Mouse (Mus musculus) ES-CJ7 (cell line): ENCODE measurements around the gene Ramp2.

ENCODE experiments used
- DNase-seq: peaks from one replicate; pipeline ENCODE4 v3.0.0; 2011; ENCODE audit warnings: low read depth, low spot score

Ramp2 gene

GRCm38 (mm10) chr11:101269577-101270116 lies 23.8 kb downstream of the Ramp2 start:
- no peak for DNase-seq

DNA sequence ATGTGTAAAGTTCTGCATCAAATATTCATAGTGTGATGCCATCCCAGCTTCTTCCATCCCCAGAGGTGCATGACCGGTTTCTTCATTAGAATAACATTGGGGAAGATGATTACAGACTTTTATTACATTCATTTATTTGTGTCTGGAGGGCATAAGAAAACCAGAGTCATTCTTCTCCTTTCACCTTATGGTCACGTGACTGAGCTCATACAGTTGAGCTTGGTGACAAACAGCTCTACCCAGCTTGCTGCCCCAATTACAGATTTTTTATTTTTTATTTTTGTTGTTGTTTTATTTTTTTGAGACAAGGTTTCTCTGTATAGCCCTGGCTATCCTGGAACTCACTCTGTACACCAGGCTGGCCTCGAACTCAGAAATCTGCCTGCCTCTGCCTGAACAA lies 26.6 kb downstream of the Ramp2 start:
- no peak for DNase-seq

DNA sequence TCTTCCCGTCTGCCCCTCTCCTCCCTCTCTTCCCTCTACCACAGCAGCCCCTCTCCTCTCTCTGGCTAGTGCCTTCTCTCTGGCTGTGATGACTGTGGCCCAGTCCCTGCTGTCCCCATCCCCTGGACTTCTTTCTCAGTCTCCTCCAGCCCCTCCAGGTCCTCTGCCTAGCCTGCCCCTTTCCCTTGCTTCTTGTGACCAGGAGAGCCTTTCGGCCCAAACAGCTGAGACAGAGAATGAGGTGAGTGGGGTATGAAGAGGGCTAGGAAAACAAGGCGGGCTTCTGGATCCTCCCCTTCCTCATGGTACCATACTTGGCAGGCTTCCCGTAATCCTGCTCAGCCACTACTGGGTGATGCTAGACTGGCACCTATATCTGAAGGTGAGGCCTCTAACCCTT lies 29.5 kb downstream of the Ramp2 start:
- no peak for DNase-seq

DNA sequence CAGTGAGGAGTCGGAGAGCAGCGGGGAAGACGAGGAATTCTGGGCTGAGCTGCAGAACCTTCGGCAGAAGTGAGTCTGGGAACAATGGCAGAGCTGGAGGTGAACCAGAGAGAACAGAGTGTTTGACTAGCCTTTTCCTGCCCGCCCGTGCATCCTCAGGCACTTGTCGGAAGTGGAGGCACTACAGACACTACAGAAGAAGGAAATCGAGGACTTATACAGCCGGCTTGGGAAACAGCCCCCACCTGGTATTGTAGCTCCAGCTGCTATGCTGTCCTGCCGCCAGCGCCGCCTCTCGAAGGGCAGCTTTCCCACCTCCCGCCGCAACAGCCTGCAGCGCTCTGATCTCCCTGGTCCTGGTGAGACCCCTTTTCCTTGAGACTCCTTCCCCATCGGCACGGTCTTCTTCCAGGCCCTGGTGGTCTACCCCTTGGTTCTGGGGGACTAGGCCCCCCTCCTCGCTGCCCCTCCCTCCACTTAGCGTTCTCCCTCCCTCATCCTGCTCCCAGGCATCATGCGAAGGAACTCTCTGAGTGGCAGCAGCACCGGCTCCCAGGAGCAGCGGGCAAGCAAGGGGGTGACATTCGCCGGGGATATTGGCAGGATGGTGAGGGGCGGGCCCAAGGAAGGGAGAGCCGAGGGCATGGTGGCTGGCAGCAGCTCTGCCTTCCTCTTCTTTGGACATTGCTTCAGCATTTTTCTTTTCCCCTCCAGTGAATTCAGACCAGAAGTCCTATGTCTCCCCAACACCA lies 30.7 kb downstream of the Ramp2 start:
- no peak for DNase-seq

GRCm38 (mm10) chr11:101277381-101278222 lies 31.8 kb downstream of the Ramp2 start:
- no peak for DNase-seq

GRCm38 (mm10) chr11:101278223-101279192 lies 32.7 kb downstream of the Ramp2 start, which contains the start of the genes Cntd1 and Coa3:
TSS of gene Cntd1 (plus strand) at chr11:101279012.
TSS of gene Coa3 (minus strand) at chr11:101279114.
- DNase-seq: peak; percentile 96

GRCm38 (mm10) chr11:101279193-101279569 lies 33.4 kb downstream of the Ramp2 start:
- DNase-seq: no peak

GRCm38 (mm10) chr11:101280837-101281236 lies 35.0 kb downstream of the Ramp2 start:
- DNase-seq: no peak

- no peak for DNase-seq
These were observed 37.1 kb downstream of the Ramp2 start for GRCm38 (mm10) chr11:101282896-101283295.

- DNase-seq: no peak
These were observed 38.0 kb downstream of the Ramp2 start for GRCm38 (mm10) chr11:101283805-101284204.

DNA sequence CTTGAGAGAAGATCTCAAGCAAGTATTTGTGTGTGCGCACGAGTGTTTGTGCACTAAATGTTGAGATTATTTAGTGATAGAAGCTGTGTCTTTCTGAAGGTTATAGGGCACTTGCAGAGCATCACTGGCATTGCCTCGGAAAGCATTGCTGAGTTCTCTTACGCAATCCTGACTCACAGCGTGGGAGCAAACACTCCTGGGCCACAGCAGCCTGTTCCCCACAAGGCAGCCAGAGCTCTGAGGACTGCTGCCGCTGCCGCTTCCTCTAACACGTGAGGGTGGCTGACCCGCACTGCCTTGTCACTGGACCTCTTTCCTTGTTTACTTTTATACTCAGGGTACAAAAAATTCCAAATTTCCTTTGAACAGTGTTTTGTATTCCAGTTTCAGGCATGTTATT lies 41.5 kb downstream of the Ramp2 start:
- DNase-seq: no peak

DNA sequence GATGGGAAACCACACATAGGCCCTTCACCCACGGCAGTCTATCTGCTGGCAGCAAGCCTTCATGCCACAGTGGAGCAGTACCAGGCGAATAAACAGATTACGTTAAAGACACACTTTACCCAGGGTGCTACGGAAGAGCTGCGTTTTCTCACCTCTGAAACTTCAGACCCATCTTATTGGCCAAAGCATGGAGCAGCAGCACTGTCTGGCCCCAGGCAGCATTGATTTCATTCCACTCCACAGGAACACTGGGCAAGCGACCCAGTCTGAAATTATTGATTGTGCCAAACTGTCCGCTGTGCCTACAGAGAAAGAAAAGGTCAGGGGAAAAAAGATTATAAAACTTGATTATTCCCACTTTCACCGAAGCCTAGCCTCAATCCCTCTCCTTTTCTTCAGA lies 45.4 kb downstream of the Ramp2 start:
- no peak for DNase-seq

DNA sequence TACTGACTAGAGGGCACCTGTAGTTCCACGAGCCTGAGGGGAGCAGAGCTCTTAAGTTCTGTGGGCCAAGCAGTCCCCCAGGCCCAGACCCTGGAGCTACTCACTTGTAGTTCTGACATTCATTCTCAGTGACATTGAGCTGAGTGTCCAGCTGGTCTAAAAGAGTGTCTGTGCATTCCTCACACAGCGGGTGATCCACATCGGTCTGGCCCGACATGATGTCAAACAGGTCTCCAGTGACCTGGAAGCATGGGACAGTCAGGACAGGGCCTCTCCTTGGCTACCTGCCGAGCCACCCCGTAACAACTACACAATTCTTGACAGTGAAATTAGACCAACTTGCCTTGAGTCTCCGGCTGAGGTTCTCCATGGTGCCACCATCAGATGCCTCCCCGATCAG lies 49.4 kb downstream of the Ramp2 start:
- no peak for DNase-seq

DNA sequence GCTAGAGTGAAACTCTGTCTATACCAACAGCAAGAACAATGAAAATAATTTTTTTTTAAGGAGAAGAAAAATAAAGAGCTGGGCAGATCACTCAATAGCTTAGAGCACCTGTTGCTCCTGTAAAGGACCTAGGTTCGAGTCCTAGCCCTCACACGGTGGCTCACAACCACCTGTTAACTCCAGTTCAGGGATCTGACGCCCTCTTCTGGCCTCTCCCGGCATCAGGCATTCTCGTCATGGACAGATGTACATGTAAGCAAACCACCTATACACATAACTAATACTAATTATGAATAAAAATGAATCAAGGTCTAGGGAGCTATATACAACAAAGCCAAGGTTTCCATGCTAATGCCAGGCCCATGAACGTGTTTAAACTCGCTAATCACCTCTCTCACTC lies 55.1 kb downstream of the Ramp2 start:
- peak; percentile 53 for DNase-seq

DNA sequence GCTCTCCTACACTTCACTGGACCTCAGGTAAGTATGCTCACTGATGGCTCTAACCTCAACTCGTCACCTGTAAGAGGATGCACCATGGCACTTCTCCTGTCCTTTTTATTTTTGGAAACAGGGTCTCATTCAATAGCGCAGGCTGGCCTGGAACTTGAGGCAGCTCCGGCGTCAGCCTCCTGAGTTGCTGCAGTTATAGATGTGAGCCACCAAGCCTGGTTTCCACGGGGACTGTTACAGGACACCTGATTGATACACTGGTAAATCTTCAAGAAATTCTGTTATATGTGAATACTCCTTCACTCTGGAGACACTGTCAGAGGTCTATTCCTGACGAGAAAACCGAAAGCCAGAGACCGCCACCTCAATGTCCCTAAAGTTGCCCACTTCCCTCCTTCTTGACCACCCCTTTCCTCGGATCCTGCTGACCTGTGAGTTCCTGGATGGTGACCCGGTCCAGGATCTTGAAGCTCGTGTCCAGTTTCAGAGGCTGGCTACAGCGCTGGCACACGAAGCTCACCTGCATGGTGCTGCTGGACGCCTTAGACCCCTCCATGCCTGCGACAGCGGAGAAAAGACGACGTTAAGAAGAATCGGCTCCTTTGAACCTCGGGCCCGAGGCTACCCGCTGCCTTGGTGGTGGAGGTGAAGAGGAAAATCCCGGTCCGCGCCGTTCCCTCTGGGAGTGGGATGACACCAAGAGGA lies 55.6 kb downstream of the Ramp2 start:
- no peak for DNase-seq

GRCm38 (mm10) chr11:101302004-101302798 lies 56.4 kb downstream of the Ramp2 start, which contains the start of gene Becn1:
TSS of gene Becn1 (minus strand) at chr11:101302286.
- DNase-seq: peak; percentile 96

GRCm38 (mm10) chr11:101307744-101308143 lies 61.9 kb downstream of the Ramp2 start:
- peak; percentile 84 for DNase-seq
